Mouse (Mus musculus): Measurements from ENCODE around the gene Fam222b. TPM values are rescaled to one million over a fixed set of nuclear protein-coding genes. Genes with fewer than 3 reads are reported as not detected.
A peak's percentile ranks its signal among the peaks of the same experiment; 100 is the strongest.

The Fam222b gene
- polyA plus RNA-seq, 1 experiment from 2014 or later, result 21.8 TPM

DNA sequence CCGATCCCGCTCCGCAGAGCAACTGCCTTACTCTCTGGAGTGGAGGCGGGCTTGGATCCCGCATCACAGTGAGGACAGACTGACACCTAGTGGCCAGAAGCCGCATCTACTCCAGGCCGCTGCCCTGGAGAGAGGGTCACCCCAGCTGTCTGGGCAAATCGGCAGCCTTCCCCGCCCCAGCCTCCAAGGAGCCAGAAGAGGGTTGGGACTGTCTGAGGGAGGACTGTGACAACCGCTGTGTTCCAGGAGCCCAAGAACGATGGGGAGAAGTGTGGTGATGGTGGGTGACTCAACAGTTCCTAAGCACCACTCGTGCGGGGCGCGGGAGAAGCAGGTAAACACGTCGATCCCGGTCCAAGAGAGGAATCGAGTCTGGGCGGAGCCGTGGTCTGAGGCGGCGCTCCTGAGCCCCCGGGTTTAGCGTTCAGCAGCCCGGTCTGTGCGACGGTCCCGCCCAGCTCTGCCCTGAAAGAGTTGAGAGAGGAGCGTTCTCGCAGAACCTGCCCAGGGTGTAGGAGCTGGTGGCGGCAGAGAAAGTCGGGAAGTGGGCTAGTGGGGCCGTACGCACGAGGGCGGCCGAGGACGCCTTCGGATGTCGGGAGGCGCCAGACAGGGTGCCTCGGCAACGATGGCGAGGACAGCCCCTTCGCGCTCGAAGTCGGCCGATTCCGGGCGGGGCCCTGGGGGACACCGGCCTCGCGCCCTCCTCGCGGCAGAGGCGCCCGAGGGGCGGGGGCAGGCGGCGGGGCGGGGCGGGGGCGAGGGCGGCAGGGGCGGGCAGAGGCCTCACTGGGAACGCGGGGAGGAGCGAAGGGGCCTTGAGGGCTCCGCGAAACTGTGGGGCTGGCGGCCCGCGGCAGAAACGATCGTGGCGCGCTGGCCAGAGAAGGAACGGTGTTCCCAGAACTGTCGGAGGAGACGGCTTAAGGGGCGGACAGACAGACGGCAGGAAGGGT lies 83.7 kb downstream of the Fam222b start:
- WGBS, result under 1% methylated on average over 49 of the region's 84 CpGs
- H3K4me3 ChIP-seq (ENCODE audit: low read length), result peak overlapping the region; percentile 64
- peak; percentile 83 for ATAC-seq
- no peaks in the 10 kb centered on the region for H3K27me3 ChIP-seq (replicated peaks; ENCODE audit: control insufficient read depth, insufficient read depth, low read length)
- H3K27ac ChIP-seq (ENCODE audit: low read depth, low read length), result peak overlapping the region; percentile 85
- peak overlapping the region; percentile 81 for H3K4me2 ChIP-seq (ENCODE audit: low read length)
- H3K9me3 ChIP-seq (ENCODE audit: control insufficient read depth, low read length), result no peaks in the 10 kb centered on the region
- H3K9ac ChIP-seq (ENCODE audit: low read depth, low read length), result peak overlapping the region; percentile 65
- H3K4me1 ChIP-seq (ENCODE audit: control insufficient read depth, insufficient read depth, low read depth, low read length), result peaks cover 43% of the 10 kb centered on the region
- H3K36me3 ChIP-seq (ENCODE audit: control insufficient read depth, insufficient read depth, low read length), result peaks cover 12% of the 10 kb centered on the region

DNA sequence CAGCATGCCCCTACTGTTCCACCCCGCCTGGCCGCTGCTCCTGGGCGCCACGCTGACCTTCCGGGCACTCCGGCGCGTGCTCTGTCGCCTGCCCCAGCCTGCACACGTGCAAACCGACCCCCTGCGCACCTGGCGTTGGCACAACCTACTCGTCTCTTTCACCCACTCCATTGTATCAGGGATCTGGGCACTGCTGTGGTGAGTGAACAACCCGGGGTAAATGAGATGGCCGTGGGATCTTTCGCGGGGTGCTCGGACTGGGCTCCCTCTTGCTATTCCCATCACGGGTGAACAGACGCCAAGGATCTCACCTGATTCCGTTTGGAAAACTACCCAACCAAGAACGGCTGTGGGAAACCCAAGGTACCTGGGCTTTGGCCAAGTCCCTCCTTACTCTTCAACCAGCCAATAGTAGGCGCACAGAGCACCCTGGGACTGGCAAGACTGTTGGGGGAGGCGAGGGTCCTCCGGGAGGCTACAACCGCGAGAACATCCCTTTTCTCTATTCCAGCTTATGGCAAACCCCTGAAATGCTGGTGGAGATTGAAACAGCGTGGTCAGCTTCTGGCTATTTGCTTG lies 84.5 kb downstream of the Fam222b start:
- H3K9ac ChIP-seq (ENCODE audit: low read depth, low read length), result peak overlapping the region; percentile 65
- H3K4me1 ChIP-seq (ENCODE audit: control insufficient read depth, insufficient read depth, low read depth, low read length), result peaks cover 45% of the 10 kb centered on the region
- peaks cover 12% of the 10 kb centered on the region for H3K36me3 ChIP-seq (ENCODE audit: control insufficient read depth, insufficient read depth, low read length)
- H3K9me3 ChIP-seq (ENCODE audit: control insufficient read depth, low read length), result no peaks in the 10 kb centered on the region
- no peak; the same call in 1 of the 2 replicates for ATAC-seq
- H3K4me2 ChIP-seq (ENCODE audit: low read length), result peak overlapping the region; percentile 81
- no peaks in the 10 kb centered on the region for H3K27me3 ChIP-seq (replicated peaks; ENCODE audit: control insufficient read depth, insufficient read depth, low read length)
- peak overlapping the region; percentile 85 for H3K27ac ChIP-seq (ENCODE audit: low read depth, low read length)
- H3K4me3 ChIP-seq (ENCODE audit: low read length), result peak overlapping the region; percentile 64
- 3% methylated on average over 29 of the region's 29 CpGs for WGBS

DNA sequence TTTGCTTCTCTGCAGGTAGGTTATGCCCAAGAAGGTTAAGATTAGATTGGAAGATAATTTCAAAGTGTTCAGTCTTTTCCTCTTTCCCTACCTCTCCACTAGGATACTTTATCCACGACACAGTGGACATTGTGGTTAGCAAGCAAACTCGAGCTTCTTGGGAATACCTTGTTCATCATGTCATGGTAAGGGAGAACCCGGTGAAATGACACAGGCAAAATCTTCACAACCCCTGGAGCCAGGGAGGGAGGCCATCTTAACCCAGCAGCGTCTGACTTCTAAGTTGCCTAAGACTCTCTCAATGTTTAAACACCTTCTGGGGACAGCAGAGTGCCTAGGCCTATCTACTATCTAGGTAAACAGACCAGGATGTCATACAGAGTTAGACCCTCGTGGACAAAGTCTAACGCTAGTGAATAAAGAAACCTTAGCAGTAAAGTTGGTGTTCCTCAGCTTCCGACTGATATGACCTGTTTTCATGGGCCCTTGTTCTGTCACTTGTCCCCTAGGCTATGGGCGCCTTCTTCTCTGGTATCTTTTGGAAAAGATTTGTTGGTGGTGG lies 85.1 kb downstream of the Fam222b start:
- H3K4me3 ChIP-seq (ENCODE audit: low read length), result peak overlapping the region; percentile 64
- H3K4me2 ChIP-seq (ENCODE audit: low read length), result peak overlapping the region; percentile 81
- 36% methylated on average over 8 of the region's 8 CpGs for whole genome bisulfite sequencing
- H3K9me3 ChIP-seq (ENCODE audit: control insufficient read depth, low read length), result no peaks in the 10 kb centered on the region
- no peak overlapping the region; the same call in 1 of the 2 replicates for H3K27ac ChIP-seq (ENCODE audit: low read depth, low read length)
- peak overlapping the region; percentile 65; the same call in 1 of the 2 replicates for H3K9ac ChIP-seq (ENCODE audit: low read depth, low read length)
- ATAC-seq, result no peak
- peaks cover 47% of the 10 kb centered on the region for H3K4me1 ChIP-seq (ENCODE audit: control insufficient read depth, insufficient read depth, low read depth, low read length)
- peaks cover 12% of the 10 kb centered on the region for H3K36me3 ChIP-seq (ENCODE audit: control insufficient read depth, insufficient read depth, low read length)
- H3K27me3 ChIP-seq (replicated peaks; ENCODE audit: control insufficient read depth, insufficient read depth, low read length), result no peaks in the 10 kb centered on the region

DNA sequence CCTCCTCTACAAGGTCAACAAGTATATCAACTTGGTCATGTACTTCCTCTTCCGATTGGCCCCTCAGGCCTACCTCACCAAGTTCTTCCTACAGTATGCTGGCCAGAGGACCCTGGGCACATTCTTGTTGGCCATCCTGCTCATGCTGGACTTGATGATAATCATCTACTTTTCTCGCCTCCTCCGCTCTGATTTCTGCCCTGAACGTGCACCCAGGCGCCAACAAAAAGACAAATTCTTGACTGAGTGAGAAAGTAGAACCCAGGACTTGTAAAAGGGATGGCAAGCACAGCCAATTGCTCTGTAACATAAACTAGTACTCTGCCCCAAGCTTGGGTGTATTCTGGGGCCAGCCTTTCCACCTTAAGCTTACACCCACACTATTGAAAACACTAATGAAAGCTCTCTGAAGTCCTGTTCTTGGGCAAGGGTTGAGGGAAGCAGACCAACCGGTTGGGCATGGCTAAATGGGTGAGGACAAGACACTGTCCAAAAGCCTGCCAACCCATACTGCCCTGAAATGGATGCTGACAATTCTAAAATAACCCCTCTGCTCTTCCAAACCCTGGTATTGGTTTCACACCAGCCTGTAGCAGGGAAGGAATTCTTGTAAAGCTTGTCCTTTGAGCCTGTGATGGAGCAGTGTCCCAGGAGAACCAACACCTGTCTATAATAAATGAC lies 85.8 kb downstream of the Fam222b start:
- H3K27me3 ChIP-seq (replicated peaks; ENCODE audit: control insufficient read depth, insufficient read depth, low read length), result no peaks in the 10 kb centered on the region
- H3K9ac ChIP-seq (ENCODE audit: low read depth, low read length), result no peak overlapping the region
- no peak overlapping the region; the same call in 1 of the 2 replicates for H3K4me2 ChIP-seq (ENCODE audit: low read length)
- WGBS, result 73% methylated on average over 6 of the region's 6 CpGs
- H3K4me3 ChIP-seq (ENCODE audit: low read length), result no peak overlapping the region
- H3K4me1 ChIP-seq (ENCODE audit: control insufficient read depth, insufficient read depth, low read depth, low read length), result peaks cover 47% of the 10 kb centered on the region
- H3K27ac ChIP-seq (ENCODE audit: low read depth, low read length), result no peak overlapping the region
- no peaks in the 10 kb centered on the region for H3K9me3 ChIP-seq (ENCODE audit: control insufficient read depth, low read length)
- H3K36me3 ChIP-seq (ENCODE audit: control insufficient read depth, insufficient read depth, low read length), result peaks cover 12% of the 10 kb centered on the region
- ATAC-seq, result no peak

DNA sequence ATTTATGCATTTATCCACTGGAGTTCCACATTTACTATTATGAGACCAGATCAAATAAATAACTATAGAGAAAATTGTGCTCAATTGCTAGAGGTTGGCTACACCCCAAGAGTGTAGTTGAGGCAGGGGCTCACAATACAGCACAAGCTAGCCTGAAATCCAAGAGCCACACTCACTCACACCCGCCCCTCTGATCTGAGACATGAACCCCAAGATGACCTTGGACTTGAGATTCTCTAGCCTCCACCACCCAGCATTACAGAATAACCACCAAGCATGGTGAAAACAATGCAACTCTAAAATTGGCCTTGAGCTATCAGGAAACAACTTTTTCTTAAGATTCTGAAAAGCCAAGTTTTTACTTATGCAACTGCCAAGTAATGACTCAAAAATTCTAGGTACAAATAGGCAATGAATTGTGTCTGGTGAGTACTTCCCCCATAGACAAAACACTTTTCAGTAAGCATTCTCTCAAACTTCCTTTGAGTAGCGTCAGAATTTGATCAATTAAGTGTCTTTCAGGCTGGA lies 87.4 kb downstream of the Fam222b start:
- Histone ChIP-seq H3K4me3 (ENCODE audit: low read length) (peak overlapping the region; percentile 77), H3K9ac (ENCODE audit: low read depth, low read length) (peak overlapping the region; percentile 48), H3K27ac (ENCODE audit: low read depth, low read length) (no peak overlapping the region), H3K9me3 (ENCODE audit: control insufficient read depth, low read length) (no peaks in the 10 kb centered on the region), H3K27me3 (replicated peaks; ENCODE audit: control insufficient read depth, insufficient read depth, low read length) (no peaks in the 10 kb centered on the region), H3K4me2 (ENCODE audit: low read length) (peak overlapping the region; percentile 77), H3K4me1 (ENCODE audit: control insufficient read depth, insufficient read depth, low read depth, low read length) (peaks cover 44% of the 10 kb centered on the region), H3K36me3 (ENCODE audit: control insufficient read depth, insufficient read depth, low read length) (peaks cover 12% of the 10 kb centered on the region)
- no peak for ATAC-seq
- WGBS, result 50% methylated on average over 2 of the region's 2 CpGs

DNA sequence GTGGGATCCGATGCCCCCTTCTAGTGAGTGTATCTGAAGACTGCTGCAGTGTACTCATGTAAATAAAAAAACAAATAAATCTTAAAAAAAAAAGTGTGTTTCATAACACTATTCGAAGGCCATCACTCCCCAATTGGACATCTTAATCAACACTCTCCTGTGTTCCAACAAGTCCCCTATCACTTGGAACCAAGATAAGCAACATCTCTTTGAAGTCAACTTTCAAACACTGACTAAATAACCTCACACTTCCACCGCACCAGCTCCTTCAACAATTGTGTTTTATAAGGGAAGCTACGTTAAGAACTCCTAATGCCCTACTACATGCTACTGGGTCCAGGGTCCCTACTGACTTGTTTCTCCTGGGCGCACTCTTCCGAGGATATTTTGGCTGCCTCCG lies 88.0 kb downstream of the Fam222b start:
- WGBS, result 9% methylated on average over 7 of the region's 7 CpGs
- H3K27ac ChIP-seq (ENCODE audit: low read depth, low read length), result peak overlapping the region; percentile 93

DNA sequence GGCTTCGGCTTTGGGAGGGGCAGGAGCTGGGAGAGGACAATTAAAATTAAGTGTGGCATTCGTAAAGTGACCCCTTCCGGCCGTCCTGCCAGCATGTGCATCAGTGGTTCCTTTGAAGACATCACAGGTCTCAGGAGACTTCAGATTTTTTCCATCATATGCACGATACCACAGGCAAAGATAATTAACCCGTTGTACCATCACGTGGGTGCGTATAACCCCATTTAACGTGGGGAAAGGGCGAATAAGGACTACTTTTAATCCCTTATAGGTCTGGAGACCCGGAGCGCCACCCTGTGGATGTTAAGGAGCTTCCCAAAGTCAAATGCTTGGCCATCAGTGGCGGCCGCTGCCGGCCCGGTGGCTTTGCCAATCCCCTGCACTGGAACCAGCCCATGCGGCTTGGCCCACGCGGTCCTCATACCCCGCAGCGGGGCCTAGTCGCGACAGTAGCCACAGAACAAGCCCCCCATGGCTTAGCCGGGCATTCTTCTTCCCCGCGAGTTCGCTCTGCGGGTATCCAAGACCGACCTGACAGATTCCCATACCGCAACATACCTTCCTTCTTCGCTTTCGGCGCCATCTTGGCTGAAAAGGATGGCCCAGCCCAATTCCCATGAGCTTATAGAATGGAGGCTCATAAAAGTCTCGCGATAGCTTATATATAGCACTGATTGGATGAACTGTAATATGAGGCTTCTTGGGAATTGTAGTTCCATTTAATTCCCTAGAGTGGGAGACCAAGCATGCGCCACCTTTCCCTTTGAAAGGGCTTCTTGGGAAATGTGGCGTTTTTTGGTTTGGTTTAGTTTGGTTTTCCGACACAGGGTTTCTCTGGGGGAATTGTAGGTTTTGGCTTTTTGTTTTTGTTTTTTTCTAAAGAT lies 88.7 kb downstream of the Fam222b start, which contains the start of gene Rpl23a:
Gene Rpl23a (minus strand): TSS at position 624 of the 884 bp plus-strand sequence.
- under 1% methylated on average over 38 of the region's 38 CpGs for WGBS
- peaks cover 35% of the 10 kb centered on the region for H3K4me1 ChIP-seq (ENCODE audit: control insufficient read depth, insufficient read depth, low read depth, low read length)

More for the DNA sequence above, 88.0 kb downstream of the Fam222b start:
- peak overlapping the region; percentile 77 for H3K4me3 ChIP-seq (ENCODE audit: low read length)
- peaks cover 12% of the 10 kb centered on the region for H3K36me3 ChIP-seq (ENCODE audit: control insufficient read depth, insufficient read depth, low read length)
- peaks cover 38% of the 10 kb centered on the region for H3K4me1 ChIP-seq (ENCODE audit: control insufficient read depth, insufficient read depth, low read depth, low read length)
- H3K9ac ChIP-seq (ENCODE audit: low read depth, low read length), result peak overlapping the region; percentile 87
- no peaks in the 10 kb centered on the region for H3K27me3 ChIP-seq (replicated peaks; ENCODE audit: control insufficient read depth, insufficient read depth, low read length)
- H3K9me3 ChIP-seq (ENCODE audit: control insufficient read depth, low read length), result no peaks in the 10 kb centered on the region
- H3K4me2 ChIP-seq (ENCODE audit: low read length), result peak overlapping the region; percentile 77
- no peak for ATAC-seq

More for the DNA sequence above, 88.7 kb downstream of the Fam222b start, which contains the start of gene Rpl23a:
- Histone ChIP-seq H3K27ac (ENCODE audit: low read depth, low read length) (peak within 1 kb of the TSS; percentile 93), H3K27me3 (replicated peaks; ENCODE audit: control insufficient read depth, insufficient read depth, low read length) (no peaks in the 10 kb centered on the region), H3K4me2 (ENCODE audit: low read length) (peak within 1 kb of the TSS; percentile 77), H3K9ac (ENCODE audit: low read depth, low read length) (peak within 1 kb of the TSS; percentile 87), H3K9me3 (ENCODE audit: control insufficient read depth, low read length) (no peaks in the 10 kb centered on the region), H3K36me3 (ENCODE audit: control insufficient read depth, insufficient read depth, low read length) (peaks cover 12% of the 10 kb centered on the region), H3K4me3 (ENCODE audit: low read length) (peak within 1 kb of the TSS; percentile 77)
- ATAC-seq, result peak; percentile 94
